Mouse (Mus musculus): ENCODE results near the gene Uba2. TPM values are rescaled to one million over a fixed set of nuclear protein-coding genes. Genes with fewer than 3 reads are reported as not detected.
"Not testable (repeated sequence)": the region's sequence is repeated elsewhere in the genome, so short reads cannot be mapped to it uniquely, and the experiment has no call there.

The Uba2 gene
- polyA plus RNA-seq, 1 experiment, result 32.7 TPM

- TF ChIP-seq CTCF (conservative IDR thresholded peaks at IDR 0.05; ENCODE audit: insufficient read depth, insufficient read length, low read depth, low read length) (no peak), POLR2A (IDR thresholded peaks at IDR 0.05; ENCODE audit: low read depth, low read length) (no peak)
- no peak overlapping the region for H3K4me3 ChIP-seq (ENCODE audit: insufficient read depth, low read depth, low read length)
- H3K36me3 ChIP-seq (ENCODE audit: control insufficient read depth, insufficient read depth, low read length), result peaks cover 9% of the 10 kb centered on the region
- DNase-seq, result no peak
- no peaks in the 10 kb centered on the region for H3K4me1 ChIP-seq (ENCODE audit: control insufficient read depth, insufficient read depth, low read length)
- H3K27me3 ChIP-seq (replicated peaks; ENCODE audit: control insufficient read depth, insufficient read depth, low read length), result no peaks in the 10 kb centered on the region
- no peak overlapping the region for H3K27ac ChIP-seq (ENCODE audit: insufficient read depth, low read depth, low read length)
- 83% methylated on average over 6 of the region's 6 CpGs for WGBS
These were observed 36.9 kb upstream of the Uba2 start for GRCm38 (mm10) chr7:34206331-34206730.

- not testable (repeated sequence) for H3K4me1 ChIP-seq (ENCODE audit: control insufficient read depth, insufficient read depth, low read length); H3K36me3 ChIP-seq (ENCODE audit: control insufficient read depth, insufficient read depth, low read length); H3K27ac ChIP-seq (ENCODE audit: insufficient read depth, low read depth, low read length); DNase-seq; H3K4me3 ChIP-seq (ENCODE audit: insufficient read depth, low read depth, low read length); H3K27me3 ChIP-seq (replicated peaks; ENCODE audit: control insufficient read depth, insufficient read depth, low read length)
- 80% methylated on average over 10 of the region's 10 CpGs for WGBS
These were observed 32.7 kb upstream of the Uba2 start for GRCm38 (mm10) chr7:34202147-34202546.

GRCm38 (mm10) chr7:34200829-34201228 is 31.4 kb upstream of the Uba2 start:
- TF ChIP-seq CTCF (conservative IDR thresholded peaks at IDR 0.05; ENCODE audit: insufficient read depth, insufficient read length, low read depth, low read length) (no peak), POLR2A (IDR thresholded peaks at IDR 0.05; ENCODE audit: low read depth, low read length) (no peak)
- DNase-seq, result no peak
- Histone ChIP-seq H3K27ac (ENCODE audit: insufficient read depth, low read depth, low read length) (no peak overlapping the region), H3K4me1 (ENCODE audit: control insufficient read depth, insufficient read depth, low read length) (no peaks in the 10 kb centered on the region), H3K27me3 (replicated peaks; ENCODE audit: control insufficient read depth, insufficient read depth, low read length) (no peaks in the 10 kb centered on the region), H3K4me3 (ENCODE audit: insufficient read depth, low read depth, low read length) (no peak overlapping the region), H3K36me3 (ENCODE audit: control insufficient read depth, insufficient read depth, low read length) (peaks cover 9% of the 10 kb centered on the region)
- 97% methylated on average over 2 of the region's 2 CpGs for WGBS

GRCm38 (mm10) chr7:34198346-34198745 is 28.9 kb upstream of the Uba2 start:
- peak; percentile 44 for DNase-seq
- WGBS, result 48% methylated on average over 3 of the region's 3 CpGs
- TF ChIP-seq POLR2A (IDR thresholded peaks at IDR 0.05; ENCODE audit: low read depth, low read length) (no peak), CTCF (conservative IDR thresholded peaks at IDR 0.05; ENCODE audit: insufficient read depth, insufficient read length, low read depth, low read length) (peak; percentile 35; the same call in 1 of the 2 replicates)
- Histone ChIP-seq H3K27me3 (replicated peaks; ENCODE audit: control insufficient read depth, insufficient read depth, low read length) (no peaks in the 10 kb centered on the region), H3K36me3 (ENCODE audit: control insufficient read depth, insufficient read depth, low read length) (peaks cover 3% of the 10 kb centered on the region), H3K4me3 (ENCODE audit: insufficient read depth, low read depth, low read length) (no peak overlapping the region), H3K27ac (ENCODE audit: insufficient read depth, low read depth, low read length) (no peak overlapping the region), H3K4me1 (ENCODE audit: control insufficient read depth, insufficient read depth, low read length) (peaks cover 5% of the 10 kb centered on the region; the same call in 1 of the 2 replicates)

- H3K27ac ChIP-seq (ENCODE audit: insufficient read depth, low read depth, low read length), result peak within 1 kb of the TSS; percentile 66
- H3K27me3 ChIP-seq (replicated peaks; ENCODE audit: control insufficient read depth, insufficient read depth, low read length), result no peaks in the 10 kb centered on the region
- TF ChIP-seq POLR2A (IDR thresholded peaks at IDR 0.05; ENCODE audit: low read depth, low read length) (peak; percentile 22), CTCF (conservative IDR thresholded peaks at IDR 0.05; ENCODE audit: insufficient read depth, insufficient read length, low read depth, low read length) (no peak)
- WGBS, result 2% methylated on average over 70 of the region's 70 CpGs
- H3K4me3 ChIP-seq (ENCODE audit: insufficient read depth, low read depth, low read length), result peak within 1 kb of the TSS; percentile 89
- DNase-seq, result peak; percentile 93
- no peaks in the 10 kb centered on the region for H3K36me3 ChIP-seq (ENCODE audit: control insufficient read depth, insufficient read depth, low read length)
- H3K4me1 ChIP-seq (ENCODE audit: control insufficient read depth, insufficient read depth, low read length), result peaks cover 5% of the 10 kb centered on the region; the same call in 1 of the 2 replicates
These were observed 27.0 kb upstream of the Uba2 start, which contains the start of gene Pdcd2l for GRCm38 (mm10) chr7:34196132-34197128. TSS of gene Pdcd2l (minus strand) at chr7:34196661.

GRCm38 (mm10) chr7:34195632-34196031 is 26.2 kb upstream of the Uba2 start:
- Histone ChIP-seq H3K36me3 (ENCODE audit: control insufficient read depth, insufficient read depth, low read length) (no peaks in the 10 kb centered on the region), H3K27ac (ENCODE audit: insufficient read depth, low read depth, low read length) (no peak overlapping the region), H3K4me1 (ENCODE audit: control insufficient read depth, insufficient read depth, low read length) (peaks cover 5% of the 10 kb centered on the region; the same call in 1 of the 2 replicates), H3K27me3 (replicated peaks; ENCODE audit: control insufficient read depth, insufficient read depth, low read length) (no peaks in the 10 kb centered on the region), H3K4me3 (ENCODE audit: insufficient read depth, low read depth, low read length) (peak overlapping the region; percentile 89)
- no peak for DNase-seq
- TF ChIP-seq POLR2A (IDR thresholded peaks at IDR 0.05; ENCODE audit: low read depth, low read length) (no peak), CTCF (conservative IDR thresholded peaks at IDR 0.05; ENCODE audit: insufficient read depth, insufficient read length, low read depth, low read length) (no peak)
- WGBS, result 38% methylated on average over 3 of the region's 3 CpGs

GRCm38 (mm10) chr7:34192825-34193224 is 23.4 kb upstream of the Uba2 start:
- Histone ChIP-seq H3K27me3 (replicated peaks; ENCODE audit: control insufficient read depth, insufficient read depth, low read length) (no peaks in the 10 kb centered on the region), H3K36me3 (ENCODE audit: control insufficient read depth, insufficient read depth, low read length) (no peaks in the 10 kb centered on the region), H3K27ac (ENCODE audit: insufficient read depth, low read depth, low read length) (no peak overlapping the region), H3K4me3 (ENCODE audit: insufficient read depth, low read depth, low read length) (no peak overlapping the region), H3K4me1 (ENCODE audit: control insufficient read depth, insufficient read depth, low read length) (peaks cover 5% of the 10 kb centered on the region; the same call in 1 of the 2 replicates)
- no peak for TF ChIP-seq CTCF (conservative IDR thresholded peaks at IDR 0.05; ENCODE audit: insufficient read depth, insufficient read length, low read depth, low read length)
- no peak for TF ChIP-seq POLR2A (IDR thresholded peaks at IDR 0.05; ENCODE audit: low read depth, low read length)
- 84% methylated on average over 6 of the region's 6 CpGs for WGBS
- DNase-seq, result no peak
